Mouse (Mus musculus): ENCODE measurements around the gene Foxr1.

- TF ChIP-seq CTCF (IDR thresholded peaks at IDR 0.05; ENCODE audit: borderline replicate concordance, insufficient read depth, low read depth, low read length) (no peak), POLR2A (IDR thresholded peaks at IDR 0.05; ENCODE audit: borderline replicate concordance, insufficient read depth, low read length) (peak; percentile 43; the same call in 1 of the 2 replicates)
These were observed 33.8 kb downstream of the Foxr1 start, which contains the start of the genes Rps25 and Trappc4 for GRCm38 (mm10) chr9:44406906-44407751.

Data from cerebellum, adult 2 months (tissue).